Mouse (Mus musculus): Measurements from ENCODE around the gene Per3. TPM values are rescaled to one million over a fixed set of nuclear protein-coding genes. Genes with fewer than 3 reads are reported as not detected.

Gene Per3
- total RNA-seq, 2 experiments from 2014 or later: 16.2 TPM

- peak in 1 of 2 experiments; percentile 23 for DNase-seq
- intact Hi-C loops (cut with DNase I): loop anchor here (2.0 to 5.0 kb wide), 2 partner anchors 46 to 63 kb away; no protein-coding TSS in a partner anchor
Measured at GRCm38 (mm10) chr4:150963711-150964110, 80.8 kb downstream of the Per3 start.

- intact Hi-C loops (cut with DNase I): loop anchor here (5.0 kb wide), 1 partner anchor 45 kb away; no protein-coding TSS in a partner anchor
- DNase-seq: peak; percentile 58 to 68
Measured at GRCm38 (mm10) chr4:150962231-150962630, 82.2 kb downstream of the Per3 start.

GRCm38 (mm10) chr4:150958536-150958935 lies 85.9 kb downstream of the Per3 start:
- intact Hi-C loops (cut with DNase I): no loop called here

GRCm38 (mm10) chr4:150957106-150957458 lies 87.4 kb downstream of the Per3 start:
- DNase-seq: no peak

More at GRCm38 (mm10) chr4:150958536-150958935, 85.9 kb downstream of the Per3 start:
- no peak for DNase-seq

GRCm38 (mm10) chr4:150956369-150957105 lies 87.9 kb downstream of the Per3 start:
- peak in 1 of 2 experiments; percentile 22 for DNase-seq

More at GRCm38 (mm10) chr4:150957106-150957458, 87.4 kb downstream of the Per3 start:
- intact Hi-C loops (cut with DNase I): no loop called here

More at GRCm38 (mm10) chr4:150956369-150957105, 87.9 kb downstream of the Per3 start:
- intact Hi-C loops (cut with DNase I): no loop called here

Other genes with a start within 250 kb of the Per3 start
- gene Errfi1, start 190.7 kb downstream of the Per3 start, total RNA-seq (2021): 10 to 100 TPM; 22.0 to 26.6 TPM
- gene Park7, start 130.2 kb downstream of the Per3 start, total RNA-seq (2021): 100 to 1,000 TPM; 203 to 204 TPM
- under 1 TPM in 1 of 2 experiments, not detected in 1; 0.12 TPM for gene Tnfrsf9, start 130.1 kb downstream of the Per3 start, total RNA-seq (2021)
- not detected for gene Uts2, start 47.6 kb downstream of the Per3 start, total RNA-seq (2021)
- 10 to 100 TPM; 79.9 to 84.5 TPM for gene Vamp3, start 13.3 kb upstream of the Per3 start, total RNA-seq (2021)
- not detected for gene Gm13090, start 44.9 kb upstream of the Per3 start, total RNA-seq (2021)